Mouse (Mus musculus) thymus, adult 18-20 months (tissue): Measurements from ENCODE around the gene Zfp786.
"Not testable (repeated sequence)": the region's sequence is repeated elsewhere in the genome, so short reads cannot be mapped to it uniquely, and the experiment has no call there.

Experiments used
- DNase-seq, 2 experiments: peaks; one replicate each; pipeline ENCODE4 v3.0.0; 2022; ENCODE audit warnings: mixed read lengths in 2 of 2

The Zfp786 gene

GRCm38 (mm10) chr6:47830104-47831078 is at the start of gene Zfp786:
Zfp786 (minus strand) TSS chr6:47830867.
- DNase-seq: peak; percentile 77 to 83

- no peak for DNase-seq
Measured at GRCm38 (mm10) chr6:47880166-47880565, 49.5 kb upstream of the Zfp786 start.

GRCm38 (mm10) chr6:47879049-47879716 is 48.5 kb upstream of the Zfp786 start:
- DNase-seq: no peak

- DNase-seq: no peak
Measured at GRCm38 (mm10) chr6:47878593-47878992, 47.9 kb upstream of the Zfp786 start.

GRCm38 (mm10) chr6:47878133-47878514 is 47.5 kb upstream of the Zfp786 start:
- DNase-seq: no peak

GRCm38 (mm10) chr6:47877461-47878132 is 46.9 kb upstream of the Zfp786 start:
- peak; percentile 70 to 75 for DNase-seq

GRCm38 (mm10) chr6:47877058-47877457 is 46.4 kb upstream of the Zfp786 start, which contains the start of gene Zfp282:
Zfp282 (plus strand) TSS chr6:47877204.
- no peak for DNase-seq

GRCm38 (mm10) chr6:47872266-47872665 is 41.6 kb upstream of the Zfp786 start:
- no peak for DNase-seq

GRCm38 (mm10) chr6:47857729-47858128 is 27.1 kb upstream of the Zfp786 start:
- not testable (repeated sequence) for DNase-seq

- DNase-seq: no peak
Measured at GRCm38 (mm10) chr6:47857241-47857640, 26.6 kb upstream of the Zfp786 start.

- DNase-seq: no peak
Measured at GRCm38 (mm10) chr6:47845779-47846178, 15.1 kb upstream of the Zfp786 start.

- no peak for DNase-seq
Measured at GRCm38 (mm10) chr6:47842337-47842736, 11.7 kb upstream of the Zfp786 start.

GRCm38 (mm10) chr6:47841831-47842230 is 11.2 kb upstream of the Zfp786 start:
- no peak for DNase-seq

GRCm38 (mm10) chr6:47841077-47841476 is 10.4 kb upstream of the Zfp786 start:
- no peak for DNase-seq

GRCm38 (mm10) chr6:47837630-47838029 is 7.0 kb upstream of the Zfp786 start:
- no peak for DNase-seq

- peak; percentile 32 to 47 for DNase-seq
Measured at GRCm38 (mm10) chr6:47835984-47836521, 5.4 kb upstream of the Zfp786 start.

- peak; percentile 92 for DNase-seq
Measured at GRCm38 (mm10) chr6:47835482-47835983, 4.9 kb upstream of the Zfp786 start, which contains the start of gene Zfp398. Zfp398 (plus strand) TSS chr6:47835661.

- no peak for DNase-seq
Measured at GRCm38 (mm10) chr6:47832220-47832619, 1.6 kb upstream of the Zfp786 start.

- DNase-seq: no peak
Measured at GRCm38 (mm10) chr6:47828950-47829349, 1.7 kb downstream of the Zfp786 start.

GRCm38 (mm10) chr6:47827462-47827861 is 3.2 kb downstream of the Zfp786 start:
- no peak for DNase-seq

GRCm38 (mm10) chr6:47824241-47824640 is 6.4 kb downstream of the Zfp786 start:
- DNase-seq: no peak

GRCm38 (mm10) chr6:47821776-47822175 is 8.9 kb downstream of the Zfp786 start:
- DNase-seq: no peak

GRCm38 (mm10) chr6:47821236-47821635 is 9.4 kb downstream of the Zfp786 start:
- no peak for DNase-seq
